Mouse (Mus musculus) cerebellum, adult (tissue): ENCODE results near the gene Arhgap18.

ENCODE experiments used
- ATAC-seq: cut with Nextera tagmentation; 2 replicates; pipeline ENCODE4 v1.9.2; 2017; ENCODE audit warnings: mild to moderate bottlenecking, moderate library complexity, mixed read lengths; ENCODE audit not compliant: insufficient number of reproducible peaks, low FRiP score, low TSS enrichment

Gene Arhgap18

GRCm38 (mm10) chr10:26825246-26825889 lies 72.1 kb downstream of the Arhgap18 start:
- ATAC-seq: no peak

- ATAC-seq: no peak
These were observed 74.1 kb downstream of the Arhgap18 start for GRCm38 (mm10) chr10:26827315-26827714.

GRCm38 (mm10) chr10:26828412-26829137 lies 75.4 kb downstream of the Arhgap18 start:
- ATAC-seq: no peak

GRCm38 (mm10) chr10:26832068-26832467 lies 78.8 kb downstream of the Arhgap18 start:
- no peak for ATAC-seq

- ATAC-seq: no peak
These were observed 79.5 kb downstream of the Arhgap18 start for GRCm38 (mm10) chr10:26832669-26833249.

GRCm38 (mm10) chr10:26833393-26833792 lies 80.2 kb downstream of the Arhgap18 start:
- no peak for ATAC-seq

GRCm38 (mm10) chr10:26849311-26849710 lies 96.1 kb downstream of the Arhgap18 start:
- ATAC-seq: no peak

GRCm38 (mm10) chr10:26849854-26850253 lies 96.6 kb downstream of the Arhgap18 start:
- ATAC-seq: no peak

GRCm38 (mm10) chr10:26854556-26855100 lies 101.4 kb downstream of the Arhgap18 start:
- ATAC-seq: no peak

- no peak; the same call in 1 of the 2 replicates for ATAC-seq
These were observed 102.8 kb downstream of the Arhgap18 start for GRCm38 (mm10) chr10:26855851-26856535.

- no peak for ATAC-seq
These were observed 104.4 kb downstream of the Arhgap18 start for GRCm38 (mm10) chr10:26857583-26857982.

GRCm38 (mm10) chr10:26858537-26858936 lies 105.3 kb downstream of the Arhgap18 start:
- ATAC-seq: no peak

- ATAC-seq: no peak
These were observed 108.0 kb downstream of the Arhgap18 start for GRCm38 (mm10) chr10:26861231-26861630.

GRCm38 (mm10) chr10:26862207-26862606 lies 109.0 kb downstream of the Arhgap18 start:
- ATAC-seq: no peak

GRCm38 (mm10) chr10:26863982-26864381 lies 110.8 kb downstream of the Arhgap18 start:
- ATAC-seq: no peak

- no peak for ATAC-seq
These were observed 117.6 kb downstream of the Arhgap18 start for GRCm38 (mm10) chr10:26870802-26871201.

GRCm38 (mm10) chr10:26877309-26877708 lies 124.1 kb downstream of the Arhgap18 start:
- ATAC-seq: no peak

- ATAC-seq: no peak
These were observed 125.8 kb downstream of the Arhgap18 start for GRCm38 (mm10) chr10:26878924-26879600.

GRCm38 (mm10) chr10:26884949-26885348 lies 131.7 kb downstream of the Arhgap18 start:
- no peak for ATAC-seq

- no peak for ATAC-seq
These were observed 136.0 kb downstream of the Arhgap18 start for GRCm38 (mm10) chr10:26889226-26889625.
